Mouse (Mus musculus): ENCODE results near the gene Rapgef1.

Gene Rapgef1

DNA sequence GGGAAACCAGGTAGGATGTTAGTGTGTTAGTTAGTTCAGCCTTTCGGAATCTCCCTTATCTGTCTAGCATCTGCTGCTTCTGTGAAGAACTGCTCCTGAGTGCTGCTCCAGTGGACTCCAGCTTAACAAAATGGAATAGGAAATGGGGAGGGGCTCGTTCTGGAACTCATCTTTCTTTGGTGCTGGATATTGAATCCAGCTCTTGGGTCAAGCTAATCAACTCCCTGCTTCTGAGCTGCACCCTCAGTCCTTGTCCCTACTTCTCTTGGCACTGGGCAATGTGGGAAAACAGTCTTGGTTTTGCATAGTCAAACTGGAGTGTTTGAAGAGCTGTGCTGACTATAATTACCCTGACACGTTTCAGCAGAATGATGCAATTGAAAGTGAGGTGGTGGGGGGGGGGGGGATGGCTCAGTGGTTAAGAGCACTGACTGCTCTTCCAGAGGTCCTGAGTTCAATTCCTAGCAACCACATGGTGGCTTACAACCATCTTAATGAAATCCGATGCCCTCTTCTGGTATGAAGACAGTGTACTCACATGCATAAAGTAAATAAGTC, 25.6 kb downstream of the Rapgef1 start:
- DNase-seq (ENCODE audit: low spot score in 2 of 2) = no peak

DNA sequence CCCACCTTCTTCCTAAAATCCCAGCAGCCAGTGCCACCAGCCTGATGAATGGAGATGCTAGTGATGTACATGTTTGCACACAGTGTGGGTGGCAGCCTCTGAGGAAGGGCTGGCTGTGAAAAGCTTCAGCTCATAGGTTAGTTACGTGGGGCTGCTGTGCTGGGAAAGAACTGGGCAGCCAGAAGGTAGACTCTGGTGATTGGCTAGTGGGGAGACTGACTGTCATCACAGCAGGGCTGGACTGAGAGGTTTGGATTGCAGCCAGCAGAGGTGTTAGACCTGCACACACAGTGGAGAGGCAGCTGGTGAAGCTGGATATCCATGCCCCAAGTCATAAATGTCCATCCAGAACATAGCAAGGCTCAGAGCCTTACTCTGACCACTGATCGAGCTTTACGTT, 27.1 kb downstream of the Rapgef1 start:
- DNase-seq (ENCODE audit: low spot score in 2 of 2) = no peak

DNA sequence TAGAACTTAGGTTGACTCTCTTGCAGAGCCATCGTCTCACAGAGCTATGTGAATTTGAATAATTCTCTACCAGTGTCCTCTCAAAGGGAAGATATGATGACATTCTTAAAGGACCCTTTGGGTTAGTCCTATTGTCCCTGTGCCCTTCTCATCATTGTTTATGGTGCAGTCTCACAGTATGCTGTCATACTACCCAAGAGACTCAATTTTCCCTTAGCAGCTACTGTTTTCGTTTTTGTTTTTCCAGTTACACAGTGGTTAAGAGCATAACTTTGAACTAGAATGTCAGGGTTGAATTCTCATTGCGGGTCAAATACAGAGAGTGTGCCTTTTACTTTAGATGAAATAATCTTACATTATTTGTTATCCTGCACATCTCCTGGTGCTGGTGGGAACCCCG, 27.6 kb downstream of the Rapgef1 start:
- no peak for DNase-seq (ENCODE audit: low spot score in 2 of 2)

DNA sequence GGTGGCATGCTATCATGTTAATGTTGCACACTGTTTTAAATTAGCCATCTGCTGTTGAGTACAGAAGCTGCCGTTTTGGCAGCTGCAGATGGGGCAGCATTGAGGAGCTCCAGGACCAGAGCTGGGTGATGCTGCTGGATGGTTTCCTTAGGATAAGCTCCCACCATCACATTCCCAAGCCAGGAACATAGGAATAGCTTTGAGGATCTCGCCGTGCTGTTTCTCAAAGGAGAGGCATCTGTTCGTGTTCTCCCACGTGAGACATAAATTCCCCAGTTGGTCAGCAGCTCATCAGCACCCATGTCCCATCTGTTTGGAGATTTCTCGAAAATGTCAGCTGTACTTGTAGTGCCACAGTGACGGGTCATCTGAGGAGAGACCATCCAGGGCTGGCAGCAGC, 28.3 kb downstream of the Rapgef1 start:
- DNase-seq (ENCODE audit: low spot score in 2 of 2) = no peak

DNA sequence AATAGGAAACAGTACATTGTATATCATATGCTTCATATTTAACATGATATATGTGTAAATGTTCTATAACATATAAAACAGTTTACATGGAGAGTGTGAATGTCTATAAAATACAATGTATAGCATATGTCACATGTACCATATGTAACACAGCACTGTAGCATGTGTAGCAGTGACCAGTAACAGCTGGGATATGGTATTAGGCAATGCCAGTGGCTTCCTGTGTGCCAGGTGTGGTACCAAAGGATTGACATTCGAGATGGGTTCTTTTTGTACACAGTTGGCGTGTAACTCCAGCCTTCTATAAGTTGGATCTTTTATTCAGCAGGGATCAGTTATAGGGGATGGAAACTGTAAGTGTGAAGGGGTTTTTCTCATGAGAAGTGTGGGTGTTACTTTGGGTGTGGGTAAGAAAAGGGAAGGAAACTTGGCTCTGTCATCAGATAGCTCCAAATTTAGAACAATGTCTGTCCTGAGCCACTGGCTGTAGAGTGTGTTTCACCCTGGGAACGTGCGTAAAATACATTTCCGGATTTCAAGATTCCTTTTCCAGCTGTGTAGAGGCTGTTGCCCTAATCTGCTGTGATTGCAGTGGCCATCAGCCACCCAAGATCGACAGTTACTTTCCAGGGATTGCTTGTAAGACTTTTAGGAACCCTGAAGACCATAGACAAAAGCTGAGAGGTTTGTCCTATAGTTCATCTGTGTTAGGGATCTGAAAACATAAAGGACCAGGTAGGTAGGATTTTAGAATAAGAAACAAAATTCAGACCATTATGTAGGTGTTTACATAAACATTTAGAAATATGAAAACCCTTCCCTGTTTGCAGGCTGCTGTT, 29.7 kb downstream of the Rapgef1 start:
- DNase-seq (ENCODE audit: low spot score in 2 of 2) = no peak

DNA sequence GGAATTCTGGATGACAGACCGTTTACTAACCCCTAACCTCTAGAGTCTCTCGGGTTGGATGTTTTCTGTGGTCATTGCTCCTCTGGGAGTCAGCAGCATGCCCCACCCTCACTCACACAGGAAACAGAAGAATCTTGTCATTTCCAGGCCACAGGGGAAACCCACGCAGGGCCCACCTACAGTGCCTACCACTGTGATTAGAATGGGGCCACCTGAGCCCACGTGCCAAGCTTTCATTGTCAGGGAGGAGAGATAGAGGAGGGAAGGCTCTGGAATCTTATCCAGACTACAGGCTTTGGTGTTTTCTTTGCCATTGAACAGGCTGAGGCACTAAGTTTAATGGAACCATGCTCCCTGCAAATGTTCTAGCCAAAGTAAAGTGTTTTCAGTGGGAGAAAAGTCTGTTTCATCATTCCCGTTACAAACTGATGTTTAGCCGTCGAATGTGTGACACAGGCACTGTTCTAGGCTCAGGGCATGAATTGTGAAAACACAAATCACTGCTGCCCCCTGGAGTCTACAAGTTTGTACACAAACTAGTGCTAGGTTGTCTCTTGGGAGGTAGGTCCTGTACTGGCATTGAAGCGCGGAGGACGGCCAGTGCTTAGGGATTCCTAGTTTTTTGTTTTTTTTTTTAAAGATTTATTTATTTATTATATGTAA, 30.4 kb downstream of the Rapgef1 start:
- no peak for DNase-seq (ENCODE audit: low spot score in 2 of 2)

DNA sequence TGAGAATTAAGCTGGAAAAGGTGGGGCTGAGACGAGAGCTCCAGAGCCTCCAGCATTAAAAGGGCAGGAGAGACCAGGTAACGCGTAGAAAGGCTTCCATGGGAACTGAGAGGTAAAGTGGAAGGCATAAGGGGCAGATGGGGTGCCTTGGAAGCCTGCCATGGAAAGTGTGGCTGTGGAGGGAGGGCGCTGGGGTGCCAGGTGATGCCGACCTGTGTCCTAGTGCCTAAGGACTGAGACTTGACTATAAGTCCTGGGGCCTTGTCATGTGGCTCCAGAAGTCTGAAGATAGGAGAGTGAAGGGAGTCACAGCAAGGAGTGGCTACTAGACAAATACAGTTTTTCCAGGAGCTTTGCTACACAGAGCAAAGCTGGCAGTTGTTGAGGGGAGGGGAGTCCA, 32.4 kb downstream of the Rapgef1 start:
- DNase-seq (ENCODE audit: low spot score in 2 of 2) = no peak

DNA sequence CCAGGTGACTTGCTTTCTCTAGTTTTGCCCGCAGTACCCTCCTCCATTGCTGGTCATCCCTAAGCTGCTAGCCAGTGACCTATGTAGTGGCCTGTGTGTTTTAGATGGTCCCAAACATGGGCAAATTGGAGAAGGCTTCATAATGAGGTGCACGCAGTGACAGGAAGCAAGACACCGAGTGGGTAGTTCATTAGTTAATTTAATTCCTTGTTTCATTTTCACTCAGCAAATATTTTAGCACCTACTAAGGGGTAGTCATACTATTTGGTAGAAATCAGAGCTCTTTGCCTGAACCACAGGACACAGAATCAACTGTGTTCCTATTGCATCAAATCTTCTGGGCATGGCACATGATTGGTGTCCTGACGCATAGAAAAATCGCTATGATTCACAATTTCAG, 35.9 kb downstream of the Rapgef1 start:
- no peak for DNase-seq (ENCODE audit: low spot score in 2 of 2)

DNA sequence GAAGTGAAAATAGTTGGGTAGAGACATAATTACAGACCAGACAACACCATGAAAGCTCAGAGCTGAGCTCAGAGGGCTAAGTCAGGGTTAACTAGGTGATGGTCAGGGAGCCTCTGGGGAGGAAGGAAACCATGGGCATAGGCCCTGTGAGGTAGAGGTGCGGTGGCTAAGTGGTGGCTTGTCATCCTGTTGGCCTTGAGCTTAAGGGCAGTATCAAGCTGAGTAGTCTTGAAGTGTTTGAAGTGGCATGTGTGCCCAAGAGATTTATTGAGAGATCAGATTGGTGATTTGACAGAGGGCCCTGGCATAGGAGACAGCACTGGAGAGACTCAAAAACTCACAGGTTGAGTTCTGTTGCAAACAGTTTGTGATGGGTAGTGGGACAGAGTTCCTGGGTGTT, 36.6 kb downstream of the Rapgef1 start:
- no peak for DNase-seq (ENCODE audit: low spot score in 2 of 2)

DNA sequence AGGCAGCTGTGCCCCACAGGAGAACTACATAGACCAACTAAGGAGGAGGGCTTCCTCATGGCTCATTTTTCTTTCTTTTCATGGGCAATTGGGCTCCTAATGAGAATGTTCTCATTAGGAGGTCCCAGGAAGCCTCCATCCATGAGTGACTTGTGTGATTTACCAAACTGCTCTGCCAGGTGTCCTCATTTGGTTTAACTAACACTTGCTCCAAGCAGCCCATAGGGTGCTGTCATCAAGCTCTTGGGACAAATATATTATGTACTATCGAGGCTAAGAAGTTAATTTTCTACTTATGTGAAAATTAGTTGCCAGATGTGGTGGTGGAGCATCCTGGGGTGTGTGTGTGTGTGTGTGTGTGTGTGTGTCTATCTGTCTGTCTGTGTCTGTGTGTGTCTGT, 37.6 kb downstream of the Rapgef1 start:
- DNase-seq (ENCODE audit: low spot score in 2 of 2) = no peak

DNA sequence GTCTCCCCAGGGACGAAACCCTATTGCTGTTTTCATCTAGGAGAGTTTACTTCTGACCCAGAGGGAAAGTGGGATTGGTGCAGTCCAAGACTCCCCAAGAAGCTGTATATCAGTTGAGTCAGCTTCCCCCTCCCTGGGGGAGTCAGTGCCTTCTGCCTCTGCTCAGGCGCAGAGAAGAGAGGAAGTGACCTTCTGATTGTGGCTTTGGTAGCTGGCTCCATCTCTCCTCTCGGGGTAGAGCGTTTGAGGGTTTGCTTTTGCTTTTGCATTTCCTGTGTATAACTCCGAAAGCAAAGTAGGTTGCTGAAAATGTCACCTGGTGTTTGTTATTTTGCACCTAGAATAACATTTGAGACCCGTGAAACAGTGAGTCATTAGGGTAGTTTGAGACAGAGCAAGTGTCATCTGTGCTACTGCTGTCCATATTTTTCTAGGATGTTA, 42.3 kb downstream of the Rapgef1 start:
- no peak for DNase-seq (ENCODE audit: low spot score in 2 of 2)

DNA sequence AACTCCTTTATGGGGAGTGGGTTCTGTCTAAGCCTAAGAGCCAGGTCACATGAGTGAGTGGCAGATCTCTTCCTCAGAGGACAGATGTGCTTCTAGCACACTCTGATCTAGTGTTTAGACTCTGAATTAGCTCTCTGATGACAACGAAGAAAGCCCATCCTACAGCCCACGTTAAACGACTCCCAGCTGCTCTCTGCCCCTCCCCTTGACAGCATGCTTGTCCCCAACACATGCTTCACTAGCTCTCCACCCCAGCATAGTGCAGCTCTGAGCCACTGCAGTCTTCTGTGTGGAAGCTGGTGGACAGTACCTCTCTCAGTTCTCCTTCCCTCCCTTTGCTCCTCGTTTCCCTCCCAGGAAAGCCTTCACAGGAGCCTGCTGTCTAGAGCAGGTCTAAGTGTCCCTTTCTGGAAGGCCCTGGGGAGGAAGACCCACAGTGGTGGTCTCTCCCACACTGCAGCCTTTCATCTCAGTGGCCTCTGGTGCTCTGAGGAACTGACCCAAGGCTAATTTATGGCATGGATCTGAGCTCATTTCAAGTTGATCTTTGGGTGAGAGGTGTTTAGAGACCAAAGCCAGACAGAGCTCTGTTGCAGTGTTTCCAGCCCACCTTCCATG, 43.8 kb downstream of the Rapgef1 start:
- no peak for DNase-seq (ENCODE audit: low spot score in 2 of 2)

DNA sequence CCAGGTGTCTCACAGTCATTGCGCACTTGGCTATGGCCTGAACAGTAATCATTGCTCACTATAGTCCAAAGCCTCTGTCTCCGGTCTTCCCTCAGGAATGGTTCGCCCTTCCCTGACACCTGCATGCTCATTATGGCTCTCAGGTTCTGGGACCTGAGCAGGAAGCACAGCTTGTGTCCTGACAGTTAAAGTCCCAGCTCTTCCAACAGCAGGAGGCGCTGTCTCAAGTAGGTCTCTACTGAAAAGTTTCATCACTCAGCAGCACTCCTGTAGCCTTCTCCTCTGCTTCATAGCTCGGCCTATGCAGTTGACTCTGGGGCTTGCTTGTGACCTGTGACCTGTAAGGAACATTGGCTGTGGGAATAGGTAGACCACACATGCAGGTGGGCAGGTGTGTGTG, 45.9 kb downstream of the Rapgef1 start:
- DNase-seq (ENCODE audit: low spot score in 2 of 2) = no peak

DNA sequence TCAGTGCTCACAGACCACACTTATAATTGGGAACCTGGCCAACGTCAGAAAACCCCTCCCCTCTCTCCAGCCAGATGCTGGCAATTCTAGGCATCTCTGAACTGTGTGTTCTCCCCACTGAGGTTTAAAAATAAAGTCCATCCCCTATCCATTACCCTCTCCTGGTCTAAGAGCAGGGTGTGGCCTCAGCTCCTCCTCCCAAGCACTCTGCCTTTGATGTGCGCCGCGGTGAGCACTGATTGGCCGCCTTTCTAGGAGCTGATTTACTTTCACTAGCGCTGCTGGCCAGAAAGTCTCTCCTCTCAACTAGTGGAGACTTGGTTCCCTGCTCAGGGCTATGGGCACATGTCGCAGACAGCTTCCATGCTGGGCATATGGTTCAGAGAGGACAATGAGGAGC, 47.1 kb downstream of the Rapgef1 start:
- no peak for DNase-seq (ENCODE audit: low spot score in 2 of 2)

DNA sequence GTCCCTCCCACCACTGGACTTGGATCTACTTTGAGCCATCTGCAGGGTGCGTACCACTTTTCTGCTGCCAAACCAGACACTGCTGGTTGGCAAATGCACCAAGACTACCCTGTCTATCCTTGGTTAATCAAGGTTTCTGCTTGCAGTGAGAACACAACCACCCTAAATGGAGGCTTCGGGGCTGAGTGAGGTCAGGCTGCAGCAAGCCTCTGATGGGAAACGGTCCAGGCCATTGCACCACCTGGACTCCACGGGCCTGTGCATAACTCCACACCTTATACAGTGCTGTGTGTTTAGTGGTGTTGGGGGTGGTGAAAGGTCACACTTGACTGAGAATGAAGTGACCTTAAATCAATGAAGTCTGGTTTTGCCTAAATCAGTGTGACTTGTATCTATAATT, 47.6 kb downstream of the Rapgef1 start:
- DNase-seq (ENCODE audit: low spot score in 2 of 2) = no peak

DNA sequence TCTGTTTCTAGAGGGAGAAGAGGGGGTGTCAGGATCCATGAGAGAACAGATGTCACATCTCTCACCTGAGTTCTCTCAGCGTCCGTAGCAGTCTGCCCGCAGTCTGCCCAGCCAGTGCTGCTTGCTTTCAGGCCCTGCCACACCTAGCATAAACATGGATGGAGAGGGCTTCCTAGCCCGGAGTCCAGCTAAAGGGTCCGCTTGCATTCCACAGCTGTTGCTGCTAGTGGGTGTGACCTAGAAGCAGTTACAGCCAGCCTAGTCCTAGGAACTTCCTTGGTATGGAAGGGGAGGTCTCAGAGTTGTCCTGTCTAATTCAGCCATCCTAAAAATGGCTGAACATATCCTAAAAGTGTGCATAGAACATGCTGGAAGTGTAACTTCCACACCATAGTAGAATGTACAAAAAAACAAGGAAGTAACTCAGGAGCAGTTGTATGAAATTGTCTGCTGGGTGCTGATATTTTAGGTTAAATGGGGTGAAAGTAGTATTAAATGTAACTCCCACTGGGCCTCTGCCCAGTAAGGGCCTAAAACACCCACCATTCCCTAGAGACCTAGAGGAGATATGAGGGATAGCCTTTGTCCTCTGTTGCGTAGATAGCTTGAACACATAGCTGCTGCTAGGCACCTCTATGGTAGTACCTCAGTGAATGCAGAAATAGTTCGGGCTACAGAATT, 48.6 kb downstream of the Rapgef1 start:
- no peak for DNase-seq (ENCODE audit: low spot score in 2 of 2)

DNA sequence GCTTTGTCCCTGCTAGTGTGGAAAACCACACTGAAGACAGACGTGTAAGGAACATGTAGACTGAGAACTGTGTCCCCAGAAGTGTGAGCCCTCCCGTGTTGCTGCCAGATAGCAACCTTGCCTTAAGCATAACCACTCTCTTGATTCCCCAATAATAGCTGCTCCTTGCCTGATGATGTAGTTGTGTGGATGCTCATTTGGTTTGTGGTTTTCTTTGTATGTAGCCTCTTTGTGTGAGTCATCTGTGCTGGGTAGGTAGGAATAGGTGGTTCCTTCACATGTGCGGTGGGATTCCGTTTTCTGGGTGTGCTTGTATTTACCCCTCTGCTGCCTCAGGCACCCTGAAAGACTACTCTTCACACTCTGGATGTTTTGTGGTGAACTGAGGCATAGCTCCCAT, 49.4 kb downstream of the Rapgef1 start:
- no peak for DNase-seq (ENCODE audit: low spot score in 2 of 2)

DNA sequence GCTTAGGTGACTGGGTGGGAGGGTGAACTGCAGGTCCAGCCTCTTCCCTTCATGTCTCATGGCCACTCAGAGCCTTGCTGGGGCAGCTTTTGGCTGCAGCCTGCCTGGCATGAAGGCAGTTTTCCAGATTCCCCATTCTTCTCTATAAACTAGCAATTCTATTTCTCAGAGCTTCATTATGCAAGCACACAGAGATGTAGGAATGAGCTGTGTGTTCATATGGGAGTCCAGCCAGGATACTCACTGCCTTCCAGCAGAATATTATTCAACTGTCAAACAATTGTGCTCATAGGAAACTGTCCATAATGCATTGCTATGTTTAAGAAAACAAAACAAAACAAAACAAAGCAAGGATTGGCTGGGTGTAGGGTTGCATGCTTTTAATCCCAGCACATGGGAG, 50.2 kb downstream of the Rapgef1 start:
- no peak for DNase-seq (ENCODE audit: low spot score in 2 of 2)

DNA sequence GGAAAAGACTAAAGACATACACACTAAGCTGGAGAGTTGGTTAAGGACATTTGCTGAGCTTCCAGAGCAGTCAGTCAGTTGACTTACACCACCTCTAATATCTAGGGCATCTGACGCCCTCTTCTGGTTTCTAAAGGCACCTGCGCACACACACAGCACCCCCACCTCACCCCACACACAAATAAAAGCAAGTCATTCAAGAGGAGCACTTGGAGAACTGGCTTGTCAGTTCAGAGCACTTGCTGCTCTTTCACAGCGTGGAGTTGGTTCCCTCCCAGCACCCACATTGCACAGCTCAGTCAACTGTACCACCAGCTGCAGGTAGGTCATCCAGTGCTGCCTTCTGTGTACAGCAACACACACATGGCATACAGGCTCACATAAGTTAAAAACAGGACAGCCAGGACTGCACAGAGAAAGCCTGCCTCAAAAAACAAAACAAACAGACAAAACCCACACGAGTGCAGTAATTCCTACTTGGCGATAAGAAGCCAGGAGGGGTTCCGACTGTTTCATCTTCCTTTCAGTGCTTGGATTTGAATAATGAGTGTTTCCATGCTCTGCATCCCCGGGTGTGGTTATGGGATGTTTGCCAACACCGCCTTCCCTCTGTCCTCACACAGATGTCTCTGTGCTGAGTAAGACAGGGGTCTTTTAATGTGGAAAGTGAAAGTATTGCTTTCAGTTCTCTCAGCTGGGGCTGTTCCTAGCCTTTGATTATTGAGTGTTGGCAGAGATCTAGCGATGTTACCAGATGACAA, 50.9 kb downstream of the Rapgef1 start:
- DNase-seq (ENCODE audit: low spot score in 2 of 2) = peak in 1 of 2 experiments; percentile 25

DNA sequence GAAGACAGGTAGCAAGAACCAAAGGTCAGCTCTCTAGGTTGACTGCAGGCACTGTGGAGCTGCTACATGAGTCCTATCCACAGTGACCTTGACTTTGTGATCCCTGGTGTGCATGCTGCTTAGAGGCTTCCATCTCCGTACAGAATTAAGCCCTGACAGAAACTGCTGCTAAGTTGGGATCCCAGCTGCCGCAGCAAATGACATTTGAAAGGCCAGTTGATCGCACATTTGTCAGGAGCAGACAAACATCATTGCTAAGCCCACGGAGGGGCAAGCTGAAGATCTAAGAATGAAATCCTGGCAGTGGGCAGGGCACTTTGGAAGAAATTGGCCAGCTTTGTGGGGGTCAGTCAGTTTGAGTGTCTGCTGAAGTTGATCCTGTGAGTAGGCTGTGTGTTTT, 51.9 kb downstream of the Rapgef1 start:
- no peak for DNase-seq (ENCODE audit: low spot score in 2 of 2)

DNA sequence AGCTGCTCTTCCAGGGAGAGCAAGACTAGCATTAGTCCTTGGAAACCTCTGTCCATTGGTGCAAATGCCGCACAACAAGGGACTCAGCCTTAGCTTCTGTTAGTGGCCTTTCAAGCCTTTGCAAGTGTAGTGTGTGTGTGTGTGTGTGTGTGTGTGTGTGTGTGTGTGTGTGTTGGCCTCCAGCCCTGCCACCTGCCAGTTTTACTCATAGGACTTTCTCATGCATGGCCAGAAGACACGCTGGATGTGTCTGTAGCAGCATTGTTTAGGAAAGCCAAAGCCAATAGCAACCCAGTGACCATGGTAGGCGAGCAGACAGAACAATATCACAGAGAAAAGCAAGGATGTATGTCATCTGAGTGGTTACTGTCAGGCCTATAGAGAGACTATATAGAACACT, 52.3 kb downstream of the Rapgef1 start:
- DNase-seq (ENCODE audit: low spot score in 2 of 2) = no peak
